Mouse (Mus musculus): ENCODE measurements around the gene Masp2. TPM values are rescaled to one million over a fixed set of nuclear protein-coding genes. Genes with fewer than 3 reads are reported as not detected.

Gene Masp2
- polyA plus RNA-seq, 1 experiment from 2014 or later, result 0.15 TPM

DNA sequence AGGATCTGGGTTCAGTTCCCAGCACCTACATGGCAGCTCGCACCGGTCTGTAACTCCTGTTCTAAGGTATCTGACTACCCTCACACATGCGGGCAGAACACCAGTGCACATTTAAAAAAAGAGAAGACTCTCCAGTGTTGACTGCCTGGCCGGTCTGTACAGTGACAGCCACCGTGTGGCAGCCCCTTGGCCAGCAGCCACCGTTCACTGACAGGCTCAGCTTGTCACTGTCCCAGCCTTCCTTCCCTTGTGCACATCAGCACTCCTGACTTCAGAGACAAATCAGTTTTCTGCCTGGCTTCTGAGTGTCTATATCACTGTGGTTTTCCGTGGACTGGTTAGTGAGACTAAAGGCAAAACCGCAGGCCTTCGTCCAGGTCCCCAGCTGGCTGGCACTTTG, 13.6 kb upstream of the Masp2 start:
- H3K4me1 ChIP-seq, result peaks cover 20% of the 10 kb centered on the region
- H3K36me3 ChIP-seq, result peaks cover 14% of the 10 kb centered on the region
- no peak overlapping the region for H3K4me2 ChIP-seq (replicated peaks)
- H3K27me3 ChIP-seq, result no peaks in the 10 kb centered on the region
- H3K27ac ChIP-seq, result no peak overlapping the region
- no peaks in the 10 kb centered on the region for H3K9me3 ChIP-seq
- H3K9ac ChIP-seq, result no peak overlapping the region
- H3K4me3 ChIP-seq, result no peak overlapping the region
- ATAC-seq (ENCODE audit: low FRiP score, low read depth), result no peak
- 82% methylated on average over 9 of the region's 9 CpGs for WGBS

DNA sequence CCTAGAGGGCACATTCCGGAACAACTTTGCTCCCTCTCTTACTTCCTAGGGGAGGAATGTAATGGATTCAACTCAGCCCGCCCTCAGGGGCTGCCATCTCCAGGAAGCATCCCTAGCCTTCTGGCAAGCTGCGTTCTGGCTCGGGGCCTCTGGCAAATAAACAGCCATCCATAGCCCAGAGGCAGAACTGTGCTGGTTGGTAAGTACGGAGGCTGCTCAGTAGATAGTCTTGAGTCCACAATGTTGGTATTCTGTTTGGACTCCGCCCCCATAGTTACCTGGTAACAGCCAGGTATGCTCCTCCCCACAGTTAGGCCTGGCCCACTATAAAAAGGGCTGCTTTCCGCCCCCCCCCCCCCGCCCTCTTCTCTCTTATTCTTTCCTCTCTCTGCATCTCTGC, 12.8 kb upstream of the Masp2 start:
- no peak overlapping the region for H3K4me3 ChIP-seq
- no peak overlapping the region for H3K4me2 ChIP-seq (replicated peaks)
- ATAC-seq (ENCODE audit: low FRiP score, low read depth), result no peak
- no peak overlapping the region for H3K27ac ChIP-seq
- H3K4me1 ChIP-seq, result peaks cover 20% of the 10 kb centered on the region
- H3K36me3 ChIP-seq, result peaks cover 20% of the 10 kb centered on the region
- H3K27me3 ChIP-seq, result no peaks in the 10 kb centered on the region
- H3K9me3 ChIP-seq, result no peaks in the 10 kb centered on the region
- no peak overlapping the region for H3K9ac ChIP-seq
- WGBS, result 60% methylated on average over 7 of the region's 8 CpGs

DNA sequence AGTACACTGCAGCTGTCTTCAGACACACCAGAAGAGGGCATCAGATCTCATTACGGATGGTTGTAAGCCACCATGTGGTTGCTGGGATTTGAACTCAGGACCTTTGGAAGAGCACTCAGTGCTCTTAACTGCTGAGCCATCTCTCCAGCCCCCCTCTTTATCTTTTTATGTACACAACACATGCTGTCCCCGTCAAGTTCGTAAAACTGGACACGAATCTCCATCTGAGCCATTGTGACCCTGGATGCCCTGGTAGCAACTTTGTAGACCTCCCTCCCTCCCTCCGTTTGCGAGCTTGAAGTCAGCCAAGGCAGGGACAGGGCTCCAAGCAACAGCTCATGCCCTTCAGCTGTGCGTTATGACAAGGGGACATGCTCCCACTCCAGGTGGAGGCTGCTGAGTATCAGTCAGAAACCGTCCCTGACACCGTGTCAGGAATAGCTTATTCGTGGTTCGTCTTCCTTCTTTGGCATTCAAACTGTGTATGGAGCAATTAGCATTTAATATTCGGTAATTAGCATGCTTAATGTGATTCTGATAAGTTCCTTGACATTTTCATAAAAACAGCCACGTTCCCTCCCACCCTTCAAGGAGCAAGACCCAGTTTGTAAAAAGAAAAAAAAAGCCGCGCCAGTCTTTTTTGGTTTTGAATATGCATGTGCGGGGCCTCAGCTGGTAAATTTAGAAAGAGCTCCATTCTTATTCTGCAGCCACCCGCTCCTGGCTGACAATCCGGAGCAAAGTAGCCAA, 11.8 kb upstream of the Masp2 start:
- H3K27ac ChIP-seq, result peak overlapping the region; percentile 72
- no peaks in the 10 kb centered on the region for H3K9me3 ChIP-seq
- peaks cover 20% of the 10 kb centered on the region for H3K4me1 ChIP-seq
- 9% methylated on average over 18 of the region's 18 CpGs for WGBS
- no peak for ATAC-seq (ENCODE audit: low FRiP score, low read depth)
- H3K4me2 ChIP-seq (replicated peaks), result peak overlapping the region; percentile 91
- peak overlapping the region; percentile 97 for H3K4me3 ChIP-seq
- H3K36me3 ChIP-seq, result peaks cover 31% of the 10 kb centered on the region
- H3K9ac ChIP-seq, result peak overlapping the region; percentile 56
- H3K27me3 ChIP-seq, result no peaks in the 10 kb centered on the region

DNA sequence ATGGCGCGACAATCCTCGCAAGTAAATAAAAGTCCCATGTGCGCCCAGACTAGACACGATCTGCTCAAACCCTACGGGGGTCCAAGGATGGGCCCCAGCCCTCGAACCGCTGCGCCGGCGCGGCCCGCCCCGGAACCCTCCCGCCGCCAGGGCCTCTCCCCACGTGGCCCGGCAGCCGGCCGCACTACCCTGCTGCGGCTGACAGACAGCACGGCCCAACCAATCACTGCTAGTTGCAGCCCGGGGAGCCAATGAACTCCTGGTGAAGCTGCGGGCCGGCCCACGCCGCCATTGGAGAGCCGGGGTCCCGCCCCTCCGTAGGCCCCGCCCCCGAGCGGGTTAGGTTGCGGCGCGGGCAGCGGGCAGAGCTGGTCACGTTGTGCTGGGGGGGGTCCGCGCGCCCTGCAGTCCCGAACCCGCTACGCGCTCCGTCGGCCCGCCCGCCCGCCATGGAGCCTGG, 11.2 kb upstream of the Masp2 start, which contains the start of gene Srm:
Gene Srm, plus strand, starts transcription at position 333 of the 460 bp plus-strand sequence.
- WGBS, result under 1% methylated on average over 33 of the region's 50 CpGs
- Histone ChIP-seq H3K4me2 (replicated peaks) (peak within 1 kb of the TSS; percentile 91), H3K36me3 (peaks cover 37% of the 10 kb centered on the region), H3K4me3 (peak within 1 kb of the TSS; percentile 97), H3K27me3 (no peaks in the 10 kb centered on the region), H3K9ac (peak within 1 kb of the TSS; percentile 93), H3K27ac (peak within 1 kb of the TSS; percentile 72), H3K9me3 (no peaks in the 10 kb centered on the region), H3K4me1 (peaks cover 20% of the 10 kb centered on the region)
- ATAC-seq (ENCODE audit: low FRiP score, low read depth), result peak; percentile 99

DNA sequence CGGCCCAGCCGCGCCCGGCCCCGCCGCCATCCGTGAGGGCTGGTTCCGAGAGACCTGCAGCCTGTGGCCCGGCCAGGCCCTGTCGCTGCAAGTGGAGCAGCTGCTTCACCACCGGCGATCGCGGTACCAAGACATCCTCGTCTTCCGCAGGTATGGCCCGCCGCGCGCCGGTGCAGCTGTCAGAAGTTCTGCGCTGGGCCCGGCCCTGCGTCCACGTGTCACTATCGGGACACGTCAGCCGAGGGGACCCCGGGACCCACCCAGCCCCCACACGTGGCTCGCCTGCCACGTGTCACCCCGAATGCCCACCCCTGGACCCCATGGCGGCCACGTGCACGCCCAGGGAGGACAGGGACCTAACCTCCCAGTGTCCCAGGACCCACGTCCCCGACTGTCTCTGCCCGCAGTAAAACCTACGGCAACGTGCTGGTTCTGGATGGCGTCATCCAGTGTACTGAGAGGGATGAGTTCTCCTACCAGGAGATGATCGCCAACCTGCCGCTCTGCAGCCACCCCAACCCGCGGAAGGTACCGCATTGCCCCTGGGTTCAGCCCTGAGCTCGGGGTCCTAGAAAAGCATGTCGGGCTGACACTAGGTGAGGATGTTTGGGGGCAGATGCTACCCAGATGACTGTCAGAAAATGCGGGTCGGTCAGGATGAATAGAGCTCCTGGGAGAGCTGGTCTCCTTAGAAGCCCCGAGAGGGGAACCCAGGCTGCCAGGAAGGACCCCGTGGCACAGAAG, 10.5 kb upstream of the Masp2 start:
- Histone ChIP-seq H3K4me2 (replicated peaks) (peak overlapping the region; percentile 91), H3K27ac (peak overlapping the region; percentile 63; the same call in 1 of the 2 replicates), H3K9me3 (no peaks in the 10 kb centered on the region), H3K4me1 (peaks cover 20% of the 10 kb centered on the region), H3K36me3 (peaks cover 43% of the 10 kb centered on the region), H3K9ac (peak overlapping the region; percentile 93), H3K4me3 (peak overlapping the region; percentile 97), H3K27me3 (no peaks in the 10 kb centered on the region)
- peak; percentile 28 for ATAC-seq (ENCODE audit: low FRiP score, low read depth)
- under 1% methylated on average over 48 of the region's 53 CpGs for WGBS

DNA sequence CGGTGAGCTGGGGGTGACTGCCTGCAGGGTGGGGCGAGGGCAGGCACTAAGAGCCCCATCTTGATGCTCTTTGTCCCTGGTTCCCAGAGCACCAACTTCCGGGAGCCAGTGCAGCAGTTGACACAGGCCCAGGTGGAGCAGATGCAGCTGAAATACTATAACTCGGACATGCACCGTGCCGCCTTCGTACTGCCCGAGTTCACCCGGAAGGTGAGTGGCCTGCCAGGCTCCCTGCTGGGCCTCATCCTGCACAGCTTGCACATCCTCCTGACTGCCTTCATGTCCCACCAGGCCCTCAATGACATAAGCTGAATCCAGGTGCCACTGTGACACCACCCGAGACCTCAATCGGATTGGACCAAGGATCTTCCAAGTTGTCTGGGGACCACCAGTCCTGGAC, 8.4 kb upstream of the Masp2 start:
- Histone ChIP-seq H3K36me3 (peaks cover 65% of the 10 kb centered on the region), H3K27me3 (no peaks in the 10 kb centered on the region), H3K27ac (no peak overlapping the region), H3K4me2 (replicated peaks) (no peak overlapping the region), H3K9me3 (no peaks in the 10 kb centered on the region), H3K9ac (0 out of 2 replicates have a peak overlapping the region, but pooled peaks have one; percentile 8), H3K4me1 (peaks cover 20% of the 10 kb centered on the region), H3K4me3 (no peak overlapping the region)
- ATAC-seq (ENCODE audit: low FRiP score, low read depth), result no peak
- 95% methylated on average over 11 of the region's 11 CpGs for WGBS

DNA sequence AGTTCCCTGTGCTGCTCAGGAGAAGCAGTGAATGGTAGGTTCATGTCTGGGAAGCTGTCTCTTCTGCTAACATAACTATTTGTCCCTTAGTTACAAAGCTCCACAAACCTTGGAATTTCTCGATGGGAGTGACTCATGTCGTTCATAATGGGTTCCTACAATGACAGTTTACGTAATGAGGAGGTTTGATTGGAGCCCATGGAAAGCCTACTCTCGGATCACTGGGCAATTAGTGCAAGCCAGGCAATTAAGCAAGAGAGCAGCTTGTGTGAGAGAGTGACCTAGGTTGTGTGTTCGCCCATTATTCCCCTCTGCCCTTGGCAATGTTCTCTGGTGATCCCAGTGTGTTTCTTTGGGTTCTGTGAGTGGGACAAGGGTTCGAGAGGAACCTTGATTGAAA, 6.4 kb upstream of the Masp2 start:
- Histone ChIP-seq H3K4me3 (no peak overlapping the region), H3K9ac (no peak overlapping the region), H3K36me3 (peaks cover 69% of the 10 kb centered on the region), H3K27me3 (no peaks in the 10 kb centered on the region), H3K27ac (no peak overlapping the region), H3K9me3 (no peaks in the 10 kb centered on the region), H3K4me1 (peaks cover 17% of the 10 kb centered on the region), H3K4me2 (replicated peaks) (no peak overlapping the region)
- no peak for ATAC-seq (ENCODE audit: low FRiP score, low read depth)
- WGBS, result 84% methylated on average over 6 of the region's 6 CpGs

DNA sequence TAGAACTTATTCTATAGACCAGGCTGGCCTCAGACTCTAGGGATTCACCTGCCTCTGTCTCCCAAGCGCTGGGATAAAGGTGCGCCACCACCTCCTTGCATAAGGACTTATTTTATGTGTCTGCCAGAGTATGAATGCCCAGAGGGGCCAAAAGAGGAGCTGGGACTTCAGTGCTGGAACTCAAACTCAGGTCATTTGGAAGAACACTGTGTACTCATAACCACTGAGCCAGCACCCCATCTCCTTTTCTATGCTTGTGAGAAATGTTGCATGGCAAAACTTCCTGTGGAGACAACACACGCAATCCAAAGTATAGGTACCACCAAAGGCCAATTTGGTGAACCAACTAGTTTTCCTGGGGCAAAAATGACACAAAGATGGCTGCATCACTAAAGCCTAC, 5.6 kb upstream of the Masp2 start:
- Histone ChIP-seq H3K27me3 (no peaks in the 10 kb centered on the region), H3K9ac (no peak overlapping the region), H3K4me3 (no peak overlapping the region), H3K4me1 (peaks cover 17% of the 10 kb centered on the region), H3K36me3 (peaks cover 69% of the 10 kb centered on the region), H3K27ac (no peak overlapping the region), H3K9me3 (no peaks in the 10 kb centered on the region), H3K4me2 (replicated peaks) (no peak overlapping the region)
- WGBS, result 90% methylated on average over 3 of the region's 3 CpGs
- ATAC-seq (ENCODE audit: low FRiP score, low read depth), result no peak

DNA sequence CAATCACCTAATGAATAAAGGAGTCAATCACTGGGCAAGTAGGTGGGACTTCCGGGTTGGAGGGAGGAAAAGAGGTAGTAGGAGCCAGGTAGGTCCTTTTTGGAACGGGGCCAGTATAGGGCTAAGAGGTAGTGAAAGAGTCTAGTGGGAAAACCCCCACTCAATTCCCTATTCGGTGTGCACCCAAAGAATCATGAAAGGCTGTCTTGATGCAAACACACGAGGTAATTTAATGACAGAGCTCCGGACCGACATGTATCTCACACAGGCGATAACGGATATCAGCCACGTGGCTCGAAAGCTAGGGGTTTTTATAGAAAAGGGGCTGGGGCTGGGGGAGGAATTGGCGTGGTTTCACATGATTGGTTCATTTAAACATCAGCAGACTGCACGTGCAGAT, 3.5 kb upstream of the Masp2 start:
- peaks cover 56% of the 10 kb centered on the region for H3K36me3 ChIP-seq
- H3K4me3 ChIP-seq, result no peak overlapping the region
- H3K4me2 ChIP-seq (replicated peaks), result no peak overlapping the region
- H3K9me3 ChIP-seq, result no peaks in the 10 kb centered on the region
- H3K9ac ChIP-seq, result no peak overlapping the region
- no peak overlapping the region for H3K27ac ChIP-seq
- no peak for ATAC-seq (ENCODE audit: low FRiP score, low read depth)
- H3K27me3 ChIP-seq, result no peaks in the 10 kb centered on the region
- 92% methylated on average over 12 of the region's 12 CpGs for WGBS
- no peaks in the 10 kb centered on the region for H3K4me1 ChIP-seq

DNA sequence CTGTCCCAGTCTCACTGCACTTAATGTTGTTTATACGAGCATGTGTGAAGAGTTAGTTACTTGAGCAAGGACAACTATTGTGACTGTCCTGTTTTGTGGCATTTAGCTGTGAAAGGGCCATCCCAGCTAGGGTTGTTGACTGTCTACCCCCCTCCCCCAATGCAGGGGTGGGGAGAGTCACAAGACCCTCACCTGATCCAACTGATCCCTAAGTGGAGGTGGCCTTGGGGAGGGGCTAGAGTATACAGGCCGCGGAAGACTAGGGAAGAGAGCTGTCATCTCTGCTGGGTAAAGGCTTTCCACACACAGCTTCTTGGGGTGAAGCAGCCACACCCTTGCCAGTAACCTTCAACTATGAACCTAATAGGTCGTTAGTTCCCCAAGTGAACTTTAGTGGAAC, 2.0 kb upstream of the Masp2 start:
- Histone ChIP-seq H3K27ac (no peak overlapping the region), H3K4me3 (no peak overlapping the region), H3K4me2 (replicated peaks) (no peak overlapping the region), H3K4me1 (no peaks in the 10 kb centered on the region), H3K36me3 (peaks cover 41% of the 10 kb centered on the region), H3K9me3 (no peaks in the 10 kb centered on the region), H3K27me3 (no peaks in the 10 kb centered on the region), H3K9ac (no peak overlapping the region)
- ATAC-seq (ENCODE audit: low FRiP score, low read depth), result no peak
- 84% methylated on average over 4 of the region's 4 CpGs for WGBS

DNA sequence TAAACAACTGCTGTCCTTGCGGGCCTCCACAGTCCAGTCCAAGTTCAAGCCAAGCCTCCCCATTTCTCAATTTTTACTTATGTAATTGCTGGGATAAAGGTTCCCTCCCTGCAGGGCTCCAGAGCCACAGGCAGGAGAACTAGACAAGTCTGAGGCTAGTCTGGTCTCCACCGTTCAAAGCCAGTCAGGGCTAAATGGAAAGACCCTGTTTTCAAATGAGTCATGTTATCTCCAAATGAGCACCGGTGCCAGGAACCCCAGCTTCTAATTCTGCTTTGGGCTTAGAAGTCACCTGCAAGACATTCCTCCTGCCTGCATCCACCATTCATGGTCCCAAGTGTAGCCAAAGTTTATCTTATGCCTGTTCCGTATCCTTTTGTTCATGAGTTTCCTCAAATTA, 483 bp upstream of the Masp2 start:
- no peak for ATAC-seq (ENCODE audit: low FRiP score, low read depth)
- 82% methylated on average over 4 of the region's 4 CpGs for WGBS
- H3K9ac ChIP-seq, result no peak overlapping the region
- peaks cover 26% of the 10 kb centered on the region for H3K36me3 ChIP-seq
- no peaks in the 10 kb centered on the region for H3K27me3 ChIP-seq
- no peaks in the 10 kb centered on the region for H3K9me3 ChIP-seq
- H3K4me2 ChIP-seq (replicated peaks), result no peak overlapping the region
- no peak overlapping the region for H3K4me3 ChIP-seq
- H3K4me1 ChIP-seq, result no peaks in the 10 kb centered on the region
- no peak overlapping the region for H3K27ac ChIP-seq

DNA sequence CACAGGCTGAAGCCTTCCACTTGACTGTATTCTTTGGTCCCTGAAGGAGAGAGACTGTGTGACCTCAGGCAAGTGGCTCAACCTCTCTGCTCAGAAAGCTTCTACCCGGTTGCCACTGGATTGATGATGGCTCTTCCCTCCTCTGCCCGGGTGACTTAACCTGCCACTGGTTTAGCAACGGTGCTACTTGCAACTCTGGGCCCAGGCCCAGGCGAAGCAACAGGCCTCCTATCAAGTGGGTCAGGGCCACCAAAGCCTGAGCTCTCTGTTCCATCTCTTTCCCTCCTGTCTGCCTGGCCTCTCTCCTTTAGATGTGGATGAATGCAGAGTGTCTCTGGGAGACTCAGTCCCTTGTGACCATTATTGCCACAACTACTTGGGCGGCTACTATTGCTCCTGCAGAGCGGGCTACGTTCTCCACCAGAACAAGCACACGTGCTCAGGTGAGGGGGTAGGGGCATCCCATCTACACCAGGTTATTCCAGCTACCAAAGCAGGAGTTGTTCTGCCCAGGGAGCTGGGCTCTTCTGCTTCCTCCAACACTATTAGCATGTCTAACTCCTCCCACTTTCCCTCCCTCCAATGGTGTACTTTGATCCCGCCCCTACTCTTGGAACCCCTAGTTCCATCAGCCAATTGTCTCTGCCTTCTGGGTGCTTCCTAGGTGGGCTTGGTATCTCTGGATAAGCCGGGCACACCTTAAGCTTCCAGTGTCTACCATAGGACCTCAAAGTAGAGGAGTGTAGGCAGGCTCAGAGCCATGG, 1.2 kb downstream of the Masp2 start:
- no peak overlapping the region for H3K4me2 ChIP-seq (replicated peaks)
- WGBS, result 70% methylated on average over 10 of the region's 10 CpGs
- H3K9me3 ChIP-seq, result no peaks in the 10 kb centered on the region
- no peak overlapping the region for H3K27ac ChIP-seq
- no peaks in the 10 kb centered on the region for H3K4me1 ChIP-seq
- H3K9ac ChIP-seq, result no peak overlapping the region
- peaks cover 16% of the 10 kb centered on the region for H3K36me3 ChIP-seq
- ATAC-seq (ENCODE audit: low FRiP score, low read depth), result no peak
- H3K27me3 ChIP-seq, result no peaks in the 10 kb centered on the region
- H3K4me3 ChIP-seq, result no peak overlapping the region

Measured in limb, embryonic 13.5 days (tissue).